Mouse (Mus musculus) duodenum, adult 2 months (tissue): ENCODE results near the gene Dpm2. TPM values are rescaled to one million over a fixed set of nuclear protein-coding genes. Genes with fewer than 3 reads are reported as not detected.

ENCODE experiments used
- polyA plus RNA-seq: library from polyadenylated mRNA; depleted of rRNA; stranded (reverse); fragments of >200 nt; gene quantifications from 2 replicates; pipeline ENCODE4 v1.2.3, GENCODE M21; 2012; ENCODE audit warnings: low replicate concordance; rRNA removed

Dpm2 gene
- 119 and 153 TPM in 2 replicates for polyA plus RNA-seq

GRCm38 (mm10) chr2:32570698-32571494, at the start of gene Dpm2:
Dpm2 (plus strand) TSS chr2:32570858.

GRCm38 (mm10) chr2:32534733-32535471, 35.8 kb upstream of the Dpm2 start, which contains the start of gene Fam102a:
Fam102a (plus strand) TSS chr2:32535332.

GRCm38 (mm10) chr2:32574497-32574896, 3.8 kb downstream of the Dpm2 start, which contains the start of gene Pip5kl1:
Pip5kl1 (plus strand) TSS chr2:32574797.

GRCm38 (mm10) chr2:32575586-32576160, 5.0 kb downstream of the Dpm2 start, which contains the start of gene 9430097D07Rik:
9430097D07Rik (minus strand) TSS chr2:32575684.

GRCm38 (mm10) chr2:32586871-32587351, 16.3 kb downstream of the Dpm2 start, which contains the start of gene St6galnac4:
St6galnac4 (plus strand) TSS chr2:32587095.

GRCm38 (mm10) chr2:32599409-32599808, 28.8 kb downstream of the Dpm2 start, which contains the start of gene St6galnac6:
St6galnac6 (plus strand) TSS chr2:32599709.

GRCm38 (mm10) chr2:32621517-32621859, 50.8 kb downstream of the Dpm2 start, which contains the start of gene Ak1:
Ak1 (plus strand) TSS chr2:32621758.

Other genes starting within 250 kb of the Dpm2 start
- gene Ciz1, start 218.5 kb upstream of the Dpm2 start, polyA plus RNA-seq = 152 and 178 TPM in 2 replicates
- 604 and 726 TPM in 2 replicates for gene Dnm1, start 217.5 kb upstream of the Dpm2 start, polyA plus RNA-seq
- gene 1110008P14Rik, start 188.9 kb upstream of the Dpm2 start, polyA plus RNA-seq = 179 and 196 TPM in 2 replicates
- 6.7 and 7.2 TPM in 2 replicates for gene Lcn2, start 182.6 kb upstream of the Dpm2 start, polyA plus RNA-seq
- 28.3 and 40.4 TPM in 2 replicates for gene Ptges2, start 175.0 kb upstream of the Dpm2 start, polyA plus RNA-seq
- 3.1 and 3.6 TPM in 2 replicates for gene Naif1, start 120.4 kb upstream of the Dpm2 start, polyA plus RNA-seq
- 16.3 and 25.6 TPM in 2 replicates for gene Slc25a25, start 119.4 kb upstream of the Dpm2 start, polyA plus RNA-seq
- gene Fam102a, start 35.5 kb upstream of the Dpm2 start, polyA plus RNA-seq = 56.6 and 105 TPM in 2 replicates
- 0.55 and 0.81 TPM in 2 replicates for gene Pip5kl1, start 3.9 kb downstream of the Dpm2 start, polyA plus RNA-seq
- not detected in 2 replicates for gene 9430097D07Rik, start 4.8 kb downstream of the Dpm2 start, polyA plus RNA-seq
- 6.6 and 10.5 TPM in 2 replicates for gene St6galnac4, start 16.2 kb downstream of the Dpm2 start, polyA plus RNA-seq
- gene St6galnac6, start 28.9 kb downstream of the Dpm2 start, polyA plus RNA-seq = 17.7 and 37.0 TPM in 2 replicates
- 5.3 and 7.2 TPM in 2 replicates for gene Ak1, start 50.9 kb downstream of the Dpm2 start, polyA plus RNA-seq
- 54.8 and 56.1 TPM in 2 replicates for gene Eng, start 75.7 kb downstream of the Dpm2 start, polyA plus RNA-seq
- 24.3 and 41.7 TPM in 2 replicates for gene Fpgs, start 133.3 kb downstream of the Dpm2 start, polyA plus RNA-seq
- 60.9 and 65.3 TPM in 2 replicates for gene Cdk9, start 142.2 kb downstream of the Dpm2 start, polyA plus RNA-seq
- gene Sh2d3c, start 150.2 kb downstream of the Dpm2 start, polyA plus RNA-seq = 14.2 and 14.7 TPM in 2 replicates
- gene 6330409D20Rik, start 170.2 kb downstream of the Dpm2 start, polyA plus RNA-seq = 0.21 TPM in 1 of 2 replicates, not detected in the other
- gene Tor2a, start 186.4 kb downstream of the Dpm2 start, polyA plus RNA-seq = 94.7 and 125 TPM in 2 replicates
- gene Ttc16, start 204.8 kb downstream of the Dpm2 start, polyA plus RNA-seq = 0.71 and 1.7 TPM in 2 replicates
- gene Ptrh1, start 204.9 kb downstream of the Dpm2 start, polyA plus RNA-seq = 11.1 and 31.8 TPM in 2 replicates
- 0.09 TPM in 1 of 2 replicates, not detected in the other for gene Cfap157, start 213.6 kb downstream of the Dpm2 start, polyA plus RNA-seq